Mouse (Mus musculus) kidney, postnatal 25 days (tissue): ENCODE measurements at regions not wholly inside any gene's neighbourhood (a gene's known extent, or its start where the extent isn't known, plus 50 kb on each side); places are given as distances from the start of the nearest gene placed in this dataset.
"Not testable (repeated sequence)": the region's sequence is repeated elsewhere in the genome, so short reads cannot be mapped to it uniquely, and the experiment has no call there.

ENCODE experiments used
- DNase-seq, 2 experiments: peaks; one replicate each; pipeline ENCODE4 v3.0.0; 2021; ENCODE audit warnings: mixed read lengths in 2 of 2

- DNase-seq, result no peak
These were observed 1628.4 kb downstream of the A830018L16Rik start for GRCm38 (mm10) chr1:13042326-13042725.

GRCm38 (mm10) chr1:13050140-13050775, 1636.4 kb downstream of the A830018L16Rik start:
- peak in 1 of 2 experiments; percentile 52 for DNase-seq

- DNase-seq, result not testable (repeated sequence)
These were observed 1637.6 kb downstream of the A830018L16Rik start for GRCm38 (mm10) chr1:13051433-13052066.

- peak; percentile 34 to 37 for DNase-seq
These were observed 1638.2 kb downstream of the A830018L16Rik start for GRCm38 (mm10) chr1:13052067-13052460.

GRCm38 (mm10) chr1:13057741-13058140, 1643.8 kb downstream of the A830018L16Rik start:
- DNase-seq, result no peak

GRCm38 (mm10) chr1:13059616-13060320, 1645.9 kb downstream of the A830018L16Rik start:
- no peak for DNase-seq
